Mouse (Mus musculus): Measurements from ENCODE around the gene Gm11554. TPM values are rescaled to one million over a fixed set of nuclear protein-coding genes. Genes with fewer than 3 reads are reported as not detected.
A peak's percentile ranks its signal among the peaks of the same experiment; 100 is the strongest.
"Not testable (repeated sequence)": the region's sequence is repeated elsewhere in the genome, so short reads cannot be mapped to it uniquely, and the experiment has no call there.

Gene Gm11554
- polyA plus RNA-seq, 1 experiment from 2014 or later = not detected

DNA sequence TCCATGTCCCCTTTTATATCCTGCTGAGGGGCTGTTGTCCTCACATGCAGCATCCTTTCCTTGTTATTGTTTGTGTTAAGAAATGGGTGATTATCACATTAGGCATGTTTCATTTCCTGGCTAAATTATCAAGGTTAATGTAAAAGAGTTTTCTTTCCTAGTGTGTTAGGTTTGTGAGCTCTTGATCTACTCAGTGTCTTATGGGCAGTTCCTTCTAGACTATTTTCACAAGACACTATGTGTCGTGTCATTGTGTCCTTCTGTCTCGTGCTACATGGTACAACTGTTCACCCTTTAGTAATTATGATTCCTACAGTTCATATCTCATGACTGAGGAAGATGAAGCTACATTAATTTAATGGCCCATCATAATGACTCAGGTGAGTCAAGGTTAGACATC, 10.9 kb downstream of the Gm11554 start, which contains the start of gene Gm11596:
TSS of gene Gm11596 (minus strand) at position 101 of the 400 bp plus-strand sequence.
- no peak within 1 kb of the TSS for H3K27ac ChIP-seq (ENCODE audit: low read depth)
- no peak within 1 kb of the TSS for H3K4me2 ChIP-seq
- ATAC-seq (ENCODE audit: insufficient read depth) = no peak
- DNase-seq = no peak
- no peaks in the 10 kb centered on the region for H3K9me3 ChIP-seq (ENCODE audit: low read depth, low read length)
- TF ChIP-seq CTCF (IDR thresholded peaks at IDR 0.05; ENCODE audit: low read depth) = no peak
- no peak within 1 kb of the TSS for H3K9ac ChIP-seq
- no peak within 1 kb of the TSS for H3K4me3 ChIP-seq (ENCODE audit: low read depth, low read length)
- WGBS = 78% methylated on average over 2 of the region's 2 CpGs
- no peaks in the 10 kb centered on the region for H3K4me1 ChIP-seq (ENCODE audit: insufficient read depth)
- no peaks in the 10 kb centered on the region for H3K27me3 ChIP-seq (ENCODE audit: insufficient read depth, low read length)
- no peaks in the 10 kb centered on the region for H3K36me3 ChIP-seq (ENCODE audit: insufficient read depth)

DNA sequence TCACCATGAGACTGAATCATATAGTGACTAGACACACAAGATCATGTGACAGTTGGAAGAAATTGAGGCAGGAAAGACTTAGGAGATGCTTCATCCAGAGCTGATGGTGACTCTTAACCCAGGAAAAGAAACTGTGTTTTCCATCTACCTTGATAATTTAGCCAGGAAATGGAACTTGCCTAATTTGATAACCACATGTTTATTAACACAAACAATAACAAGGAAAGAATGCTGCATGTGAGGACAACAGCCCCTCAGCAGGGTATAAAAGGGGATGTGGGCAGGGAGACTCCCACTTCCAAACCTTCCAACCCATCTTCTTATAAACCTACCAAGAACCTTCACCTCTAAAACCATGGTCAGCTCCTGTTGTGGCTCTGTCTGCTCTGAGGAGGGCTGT, 19.3 kb downstream of the Gm11554 start, which contains the start of gene Krtap4-9:
TSS of gene Krtap4-9 (plus strand) at position 301 of the 400 bp plus-strand sequence.
- not testable (repeated sequence) for H3K4me3 ChIP-seq (ENCODE audit: low read depth, low read length); H3K9me3 ChIP-seq (ENCODE audit: low read depth, low read length); H3K27me3 ChIP-seq (ENCODE audit: insufficient read depth, low read length); H3K9ac ChIP-seq; H3K4me2 ChIP-seq; DNase-seq; H3K27ac ChIP-seq (ENCODE audit: low read depth); H3K36me3 ChIP-seq (ENCODE audit: insufficient read depth); ATAC-seq (ENCODE audit: insufficient read depth); H3K4me1 ChIP-seq (ENCODE audit: insufficient read depth)

DNA sequence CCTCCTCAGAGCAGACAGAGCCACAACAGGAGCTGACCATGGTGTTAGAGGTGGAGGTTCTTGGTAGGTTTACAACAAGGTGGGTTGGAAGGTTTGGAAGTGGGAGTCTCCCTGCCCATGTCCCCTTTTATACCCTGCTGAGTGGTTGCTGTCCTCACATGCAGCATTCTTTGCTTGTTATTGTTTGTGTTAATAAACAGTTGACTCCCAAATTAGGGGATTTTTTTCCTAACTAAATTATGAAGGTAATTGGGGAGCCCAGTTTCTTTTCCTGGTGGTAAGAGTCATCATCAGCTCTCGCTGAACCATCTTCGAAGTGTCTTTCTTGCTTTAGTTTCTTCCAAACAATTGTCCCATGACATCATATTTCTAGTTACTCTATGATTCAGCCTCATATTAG, 23.6 kb downstream of the Gm11554 start, which contains the start of gene Krtap4-8:
TSS of gene Krtap4-8 (minus strand) at position 101 of the 400 bp plus-strand sequence.
- H3K27ac ChIP-seq (ENCODE audit: low read depth) = no peak within 1 kb of the TSS
- DNase-seq = no peak
- 89% methylated on average over 2 of the region's 2 CpGs for WGBS
- no peak for ATAC-seq (ENCODE audit: insufficient read depth)
- H3K4me3 ChIP-seq (ENCODE audit: low read depth, low read length) = no peak within 1 kb of the TSS
- H3K4me2 ChIP-seq = no peak within 1 kb of the TSS
- H3K36me3 ChIP-seq (ENCODE audit: insufficient read depth) = no peaks in the 10 kb centered on the region
- no peak within 1 kb of the TSS for H3K9ac ChIP-seq
- no peaks in the 10 kb centered on the region for H3K4me1 ChIP-seq (ENCODE audit: insufficient read depth)
- H3K9me3 ChIP-seq (ENCODE audit: low read depth, low read length) = no peaks in the 10 kb centered on the region
- H3K27me3 ChIP-seq (ENCODE audit: insufficient read depth, low read length) = no peaks in the 10 kb centered on the region
- TF ChIP-seq CTCF (IDR thresholded peaks at IDR 0.05; ENCODE audit: low read depth) = no peak

DNA sequence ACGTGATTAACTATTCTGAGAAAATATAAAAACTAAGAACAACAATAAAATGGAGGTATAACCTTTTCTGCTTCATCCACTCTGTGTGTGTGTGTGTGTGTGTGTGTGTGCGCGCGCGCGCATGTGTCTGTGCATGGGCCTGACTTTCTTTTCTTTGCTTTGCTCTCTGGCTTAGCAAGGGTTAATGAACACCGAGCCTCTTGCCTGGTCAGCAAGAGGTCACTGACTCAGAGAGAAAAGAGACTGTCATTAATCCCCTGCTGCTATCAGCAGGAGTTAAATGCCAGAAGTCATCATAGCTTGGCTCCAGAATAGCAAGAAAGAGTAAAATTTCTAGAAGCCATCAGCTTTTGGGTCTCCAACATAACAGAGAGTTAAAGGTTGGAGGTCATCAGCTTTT, 25.8 kb downstream of the Gm11554 start:
- no peak overlapping the region for H3K4me3 ChIP-seq (ENCODE audit: low read depth, low read length)
- WGBS = 64% methylated on average over 7 of the region's 7 CpGs
- no peak overlapping the region for H3K9ac ChIP-seq
- no peak for ATAC-seq (ENCODE audit: insufficient read depth)
- H3K4me1 ChIP-seq (ENCODE audit: insufficient read depth) = no peaks in the 10 kb centered on the region
- H3K36me3 ChIP-seq (ENCODE audit: insufficient read depth) = no peaks in the 10 kb centered on the region
- no peak overlapping the region for H3K4me2 ChIP-seq
- TF ChIP-seq CTCF (IDR thresholded peaks at IDR 0.05; ENCODE audit: low read depth) = no peak
- H3K27me3 ChIP-seq (ENCODE audit: insufficient read depth, low read length) = no peaks in the 10 kb centered on the region
- H3K27ac ChIP-seq (ENCODE audit: low read depth) = no peak overlapping the region
- DNase-seq = peak; percentile 0
- no peaks in the 10 kb centered on the region for H3K9me3 ChIP-seq (ENCODE audit: low read depth, low read length)

DNA sequence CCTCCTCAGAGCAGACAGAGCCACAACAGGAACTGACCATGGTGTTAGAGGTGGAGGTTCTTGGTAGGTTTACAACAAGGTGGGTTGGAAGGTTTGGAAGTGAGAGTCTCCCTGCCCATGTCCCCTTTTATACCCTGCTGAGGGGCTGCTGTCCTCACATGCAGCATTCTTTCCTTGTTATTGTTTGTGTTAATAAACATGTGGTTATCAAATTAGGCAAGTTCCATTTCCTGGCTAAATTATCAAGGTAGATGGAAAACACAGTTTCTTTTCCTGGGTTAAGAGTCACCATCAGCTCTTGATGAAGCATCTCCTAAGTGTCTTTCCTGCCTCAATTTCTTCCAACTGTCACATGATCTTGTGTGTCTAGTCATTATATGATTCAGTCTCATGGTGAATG, 31.4 kb downstream of the Gm11554 start, which contains the start of gene Gm11595:
TSS of gene Gm11595 (minus strand) at position 101 of the 400 bp plus-strand sequence.
- DNase-seq; H3K9ac ChIP-seq; ATAC-seq (ENCODE audit: insufficient read depth); H3K36me3 ChIP-seq (ENCODE audit: insufficient read depth); H3K9me3 ChIP-seq (ENCODE audit: low read depth, low read length); H3K4me2 ChIP-seq; H3K27ac ChIP-seq (ENCODE audit: low read depth); H3K4me1 ChIP-seq (ENCODE audit: insufficient read depth); H3K4me3 ChIP-seq (ENCODE audit: low read depth, low read length); H3K27me3 ChIP-seq (ENCODE audit: insufficient read depth, low read length): not testable (repeated sequence)

DNA sequence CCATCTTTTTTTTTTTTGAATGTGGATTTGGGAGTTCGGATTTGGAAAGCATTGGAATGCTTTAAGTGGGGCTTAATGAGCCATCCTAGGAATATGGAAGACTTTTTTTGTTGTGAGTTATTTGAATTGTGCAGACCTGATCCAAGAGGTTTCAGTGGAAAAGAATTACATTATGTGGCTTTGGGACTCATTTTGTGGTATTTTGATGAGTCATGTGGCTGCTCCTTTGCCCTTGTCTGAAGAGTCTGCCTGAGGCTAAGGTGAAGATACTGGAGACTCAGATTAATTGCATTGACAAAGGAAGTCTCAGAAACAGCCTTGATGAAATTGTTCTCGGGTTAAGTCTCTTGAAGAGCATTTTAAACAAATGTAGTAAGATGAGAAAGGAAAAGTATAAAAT, 35.8 kb downstream of the Gm11554 start:
- Histone ChIP-seq H3K36me3 (ENCODE audit: insufficient read depth) (no peaks in the 10 kb centered on the region), H3K27me3 (ENCODE audit: insufficient read depth, low read length) (no peaks in the 10 kb centered on the region), H3K27ac (ENCODE audit: low read depth) (no peak overlapping the region), H3K9me3 (ENCODE audit: low read depth, low read length) (no peaks in the 10 kb centered on the region), H3K9ac (no peak overlapping the region), H3K4me1 (ENCODE audit: insufficient read depth) (no peaks in the 10 kb centered on the region), H3K4me3 (ENCODE audit: low read depth, low read length) (no peak overlapping the region), H3K4me2 (no peak overlapping the region)
- ATAC-seq (ENCODE audit: insufficient read depth) (no peak), DNase-seq (no peak)
- WGBS = 65% methylated on average over 2 of the region's 2 CpGs
- no peak for TF ChIP-seq CTCF (IDR thresholded peaks at IDR 0.05; ENCODE audit: low read depth)

DNA sequence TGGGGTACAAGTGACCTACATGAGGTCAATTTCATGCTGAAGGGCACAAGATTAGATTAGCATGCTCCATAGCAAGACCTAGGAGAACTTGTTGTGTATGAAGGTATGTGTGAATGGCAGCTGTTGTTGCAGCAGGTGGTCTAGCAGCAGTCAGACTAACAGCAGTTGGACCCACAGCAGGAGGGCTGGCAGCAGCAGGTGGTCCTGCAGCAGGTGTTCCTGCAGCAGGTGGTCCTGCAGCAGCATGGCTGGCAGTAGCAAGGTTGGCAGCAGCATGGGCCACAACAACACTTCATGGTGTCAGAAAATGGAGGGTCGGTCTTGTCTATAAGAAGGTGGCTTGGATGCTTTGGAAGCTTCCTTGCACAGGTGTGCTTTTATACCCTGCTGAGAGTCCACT, 45.4 kb downstream of the Gm11554 start:
- 92% methylated on average over 1 of the region's 1 CpGs for WGBS
- no peak for DNase-seq
- no peak overlapping the region for H3K27ac ChIP-seq (ENCODE audit: low read depth)
- H3K9me3 ChIP-seq (ENCODE audit: low read depth, low read length) = no peaks in the 10 kb centered on the region
- no peaks in the 10 kb centered on the region for H3K27me3 ChIP-seq (ENCODE audit: insufficient read depth, low read length)
- H3K4me2 ChIP-seq = no peak overlapping the region
- no peak for TF ChIP-seq CTCF (IDR thresholded peaks at IDR 0.05; ENCODE audit: low read depth)
- H3K4me3 ChIP-seq (ENCODE audit: low read depth, low read length) = no peak overlapping the region
- no peaks in the 10 kb centered on the region for H3K36me3 ChIP-seq (ENCODE audit: insufficient read depth)
- H3K4me1 ChIP-seq (ENCODE audit: insufficient read depth) = no peaks in the 10 kb centered on the region
- no peak overlapping the region for H3K9ac ChIP-seq
- no peak for ATAC-seq (ENCODE audit: insufficient read depth)

Other genes with a start within 250 kb of the Gm11554 start
- not detected in 2 replicates for gene Krtap3-2, start 247.6 kb downstream of the Gm11554 start, polyA plus RNA-seq (2014; fragmentation: Nextera tagmentation; extraction: Ambion mirVana)
- not detected in 2 replicates for gene Gm11939, start 245.0 kb downstream of the Gm11554 start, polyA plus RNA-seq (2014; fragmentation: Nextera tagmentation; extraction: Ambion mirVana)
- gene Krtap3-1, start 237.8 kb downstream of the Gm11554 start, polyA plus RNA-seq (2014; fragmentation: Nextera tagmentation; extraction: Ambion mirVana) = not detected in 2 replicates
- not detected in 2 replicates for gene Krtap1-5, start 223.4 kb downstream of the Gm11554 start, polyA plus RNA-seq (2014; fragmentation: Nextera tagmentation; extraction: Ambion mirVana)
- not detected in 2 replicates for gene Krtap1-4, start 220.8 kb downstream of the Gm11554 start, polyA plus RNA-seq (2014; fragmentation: Nextera tagmentation; extraction: Ambion mirVana)
- gene Krtap1-3, start 213.1 kb downstream of the Gm11554 start, polyA plus RNA-seq (2014; fragmentation: Nextera tagmentation; extraction: Ambion mirVana) = not detected in 2 replicates
- not detected in 2 replicates for gene Krtap9-3, start 206.3 kb downstream of the Gm11554 start, polyA plus RNA-seq (2014; fragmentation: Nextera tagmentation; extraction: Ambion mirVana)
- not detected in 2 replicates for gene Gm11938, start 201.1 kb downstream of the Gm11554 start, polyA plus RNA-seq (2014; fragmentation: Nextera tagmentation; extraction: Ambion mirVana)
- not detected in 2 replicates for gene Gm11937, start 194.3 kb downstream of the Gm11554 start, polyA plus RNA-seq (2014; fragmentation: Nextera tagmentation; extraction: Ambion mirVana)
- gene Krtap2-4, start 189.6 kb downstream of the Gm11554 start, polyA plus RNA-seq (2014; fragmentation: Nextera tagmentation; extraction: Ambion mirVana) = not detected in 2 replicates
- gene Gm11562, start 184.0 kb downstream of the Gm11554 start, polyA plus RNA-seq (2014; fragmentation: Nextera tagmentation; extraction: Ambion mirVana) = not detected in 2 replicates
- gene Krtap4-1, start 176.2 kb downstream of the Gm11554 start, polyA plus RNA-seq (2014; fragmentation: Nextera tagmentation; extraction: Ambion mirVana) = not detected in 2 replicates
- not detected in 2 replicates for gene Krtap4-2, start 169.4 kb downstream of the Gm11554 start, polyA plus RNA-seq (2014; fragmentation: Nextera tagmentation; extraction: Ambion mirVana)
- not detected in 2 replicates for gene Krtap4-7, start 160.4 kb downstream of the Gm11554 start, polyA plus RNA-seq (2014; fragmentation: Nextera tagmentation; extraction: Ambion mirVana)
- not detected in 2 replicates for gene Gm11555, start 154.2 kb downstream of the Gm11554 start, polyA plus RNA-seq (2014; fragmentation: Nextera tagmentation; extraction: Ambion mirVana)
- gene Gm11563, start 145.5 kb downstream of the Gm11554 start, polyA plus RNA-seq (2014; fragmentation: Nextera tagmentation; extraction: Ambion mirVana) = not detected in 2 replicates
- gene Krtap4-6, start 138.5 kb downstream of the Gm11554 start, polyA plus RNA-seq (2014; fragmentation: Nextera tagmentation; extraction: Ambion mirVana) = not detected in 2 replicates
- not detected in 2 replicates for gene Gm14190, start 113.7 kb downstream of the Gm11554 start, polyA plus RNA-seq (2014; fragmentation: Nextera tagmentation; extraction: Ambion mirVana)
- not detected in 2 replicates for gene Gm14180, start 70.2 kb downstream of the Gm11554 start, polyA plus RNA-seq (2014; fragmentation: Nextera tagmentation; extraction: Ambion mirVana)
- gene Gm11595, start 31.5 kb downstream of the Gm11554 start, polyA plus RNA-seq (2014; fragmentation: Nextera tagmentation; extraction: Ambion mirVana) = not detected in 2 replicates
- gene Krtap4-8, start 23.7 kb downstream of the Gm11554 start, polyA plus RNA-seq (2014; fragmentation: Nextera tagmentation; extraction: Ambion mirVana) = not detected in 2 replicates
- gene Krtap4-9, start 19.2 kb downstream of the Gm11554 start, polyA plus RNA-seq (2014; fragmentation: Nextera tagmentation; extraction: Ambion mirVana) = not detected in 2 replicates
- not detected in 2 replicates for gene Gm11596, start 11.0 kb downstream of the Gm11554 start, polyA plus RNA-seq (2014; fragmentation: Nextera tagmentation; extraction: Ambion mirVana)
- not detected in 2 replicates for gene Gm11569, start 5.5 kb downstream of the Gm11554 start, polyA plus RNA-seq (2014; fragmentation: Nextera tagmentation; extraction: Ambion mirVana)
- gene Krtap4-13, start 5.4 kb upstream of the Gm11554 start, polyA plus RNA-seq (2014; fragmentation: Nextera tagmentation; extraction: Ambion mirVana) = not detected in 2 replicates
- gene Gm11564, start 11.2 kb upstream of the Gm11554 start, polyA plus RNA-seq (2014; fragmentation: Nextera tagmentation; extraction: Ambion mirVana) = not detected in 2 replicates
- not detected in 2 replicates for gene 2300003K06Rik, start 33.6 kb upstream of the Gm11554 start, polyA plus RNA-seq (2014; fragmentation: Nextera tagmentation; extraction: Ambion mirVana)
- not detected in 2 replicates for gene Krtap4-16, start 47.2 kb upstream of the Gm11554 start, polyA plus RNA-seq (2014; fragmentation: Nextera tagmentation; extraction: Ambion mirVana)
- gene Gm11568, start 53.5 kb upstream of the Gm11554 start, polyA plus RNA-seq (2014; fragmentation: Nextera tagmentation; extraction: Ambion mirVana) = not detected in 2 replicates
- gene Gm11559, start 60.0 kb upstream of the Gm11554 start, polyA plus RNA-seq (2014; fragmentation: Nextera tagmentation; extraction: Ambion mirVana) = not detected in 2 replicates
- gene Krtap9-1, start 68.9 kb upstream of the Gm11554 start, polyA plus RNA-seq (2014; fragmentation: Nextera tagmentation; extraction: Ambion mirVana) = not detected in 2 replicates
- gene Gm11567, start 74.7 kb upstream of the Gm11554 start, polyA plus RNA-seq (2014; fragmentation: Nextera tagmentation; extraction: Ambion mirVana) = not detected in 2 replicates
- not detected in 2 replicates for gene Krtap31-1, start 103.5 kb upstream of the Gm11554 start, polyA plus RNA-seq (2014; fragmentation: Nextera tagmentation; extraction: Ambion mirVana)
- gene Gm11565, start 110.3 kb upstream of the Gm11554 start, polyA plus RNA-seq (2014; fragmentation: Nextera tagmentation; extraction: Ambion mirVana) = not detected in 2 replicates
- not detected in 2 replicates for gene Krtap31-2, start 131.8 kb upstream of the Gm11554 start, polyA plus RNA-seq (2014; fragmentation: Nextera tagmentation; extraction: Ambion mirVana)
- not detected in 2 replicates for gene Krtap9-5, start 144.0 kb upstream of the Gm11554 start, polyA plus RNA-seq (2014; fragmentation: Nextera tagmentation; extraction: Ambion mirVana)
- not detected in 2 replicates for gene Krtap29-1, start 174.6 kb upstream of the Gm11554 start, polyA plus RNA-seq (2014; fragmentation: Nextera tagmentation; extraction: Ambion mirVana)
- gene Krtap16-1, start 182.2 kb upstream of the Gm11554 start, polyA plus RNA-seq (2014; fragmentation: Nextera tagmentation; extraction: Ambion mirVana) = not detected in 2 replicates
- gene Krtap17-1, start 189.5 kb upstream of the Gm11554 start, polyA plus RNA-seq (2014; fragmentation: Nextera tagmentation; extraction: Ambion mirVana) = 0.75 and 0.87 TPM in 2 replicates
- gene Krt33a, start 211.8 kb upstream of the Gm11554 start, polyA plus RNA-seq (2014; fragmentation: Nextera tagmentation; extraction: Ambion mirVana) = not detected in 2 replicates
- not detected in 2 replicates for gene Krt33b, start 225.4 kb upstream of the Gm11554 start, polyA plus RNA-seq (2014; fragmentation: Nextera tagmentation; extraction: Ambion mirVana)
- not detected in 2 replicates for gene Krt34, start 237.1 kb upstream of the Gm11554 start, polyA plus RNA-seq (2014; fragmentation: Nextera tagmentation; extraction: Ambion mirVana)
- not detected in 2 replicates for gene Krt31, start 246.1 kb upstream of the Gm11554 start, polyA plus RNA-seq (2014; fragmentation: Nextera tagmentation; extraction: Ambion mirVana)